Mouse (Mus musculus) C2C12 (cell line): ENCODE measurements at regions not wholly inside any gene's neighbourhood (a gene's known extent, or its start where the extent isn't known, plus 50 kb on each side); places are given as distances from the start of the nearest gene placed in this dataset.

Experiments used
- CEBPB ChIP-seq: IDR thresholded peaks from one replicate; pipeline ENCODE4 v1.6.1; 2011; ENCODE audit warnings: low read depth, mild to moderate bottlenecking, control low read depth, moderate library complexity
- CTCF ChIP-seq: IDR thresholded peaks from one replicate; pipeline ENCODE4 v1.5.1; 2011; ENCODE audit not compliant: control insufficient read depth, insufficient read depth, insufficient read length
- MAX ChIP-seq: IDR thresholded peaks from one replicate; pipeline ENCODE4 v1.6.1; 2011; ENCODE audit warnings: mild to moderate bottlenecking, control low read depth

GRCm38 (mm10) chr1:107714869-107715268, 125.1 kb downstream of the Serpinb8 start:
- no peak for TF ChIP-seq CEBPB
- TF ChIP-seq MAX, result no peak
- TF ChIP-seq CTCF, result no peak
